Mouse (Mus musculus): ENCODE measurements around the gene Wipi1. TPM values are rescaled to one million over a fixed set of nuclear protein-coding genes. Genes with fewer than 3 reads are reported as not detected.
A peak's percentile ranks its signal among the peaks of the same experiment; 100 is the strongest.

The Wipi1 gene
- total and polyA plus RNA-seq, 2 experiments from 2014 or later = 40.8 to 65.4 TPM

DNA sequence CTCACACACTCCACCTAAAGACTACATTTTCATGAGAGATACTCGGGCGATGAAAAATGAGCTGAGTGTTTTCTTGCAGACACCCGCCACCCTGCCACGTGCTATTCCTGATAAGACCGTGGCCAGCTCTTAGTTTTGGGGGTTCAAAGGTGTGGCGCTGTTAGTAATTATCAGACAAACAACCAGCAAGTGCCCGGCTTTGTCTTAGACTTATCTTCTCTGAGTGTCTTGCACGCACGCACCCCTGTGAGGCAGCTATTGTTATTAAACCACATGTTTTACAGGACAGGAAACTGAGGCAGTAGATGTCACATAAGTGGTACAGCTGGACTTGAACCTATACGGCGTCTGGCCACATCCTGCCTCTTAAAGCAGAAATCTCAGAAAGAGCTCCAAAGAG is 54.3 kb downstream of the Wipi1 start:
- H3K27ac ChIP-seq (ENCODE audit: low read depth) = no peak overlapping the region
- ATAC-seq (ENCODE audit: insufficient read depth, low read depth) (no peak), DNase-seq (ENCODE audit: low spot score) (no peak)
- WGBS = 50% methylated on average over 11 of the region's 11 CpGs
- H3K9ac ChIP-seq (replicated peaks; ENCODE audit: low read depth, low read length) = no peak overlapping the region
- no peak overlapping the region for H3K4me3 ChIP-seq (ENCODE audit: low read depth, low read length)
- no peaks in the 10 kb centered on the region for H3K36me3 ChIP-seq (replicated peaks; ENCODE audit: control insufficient read depth, insufficient read depth, low read length)
- no peaks in the 10 kb centered on the region for H3K9me3 ChIP-seq (replicated peaks; ENCODE audit: control insufficient read depth, low read length)
- H3K27me3 ChIP-seq (ENCODE audit: control insufficient read depth, insufficient read depth, low read length) = no peaks in the 10 kb centered on the region
- peaks cover 22% of the 10 kb centered on the region; the same call in 1 of the 2 replicates for H3K4me1 ChIP-seq (ENCODE audit: control insufficient read depth, insufficient read depth)
- no peak overlapping the region for H3K4me2 ChIP-seq (ENCODE audit: low read depth, low read length)
- TF ChIP-seq CTCF (IDR thresholded peaks at IDR 0.05; ENCODE audit: low read depth) (no peak), EP300 (IDR thresholded peaks at IDR 0.05; ENCODE audit: low read depth) (no peak)

DNA sequence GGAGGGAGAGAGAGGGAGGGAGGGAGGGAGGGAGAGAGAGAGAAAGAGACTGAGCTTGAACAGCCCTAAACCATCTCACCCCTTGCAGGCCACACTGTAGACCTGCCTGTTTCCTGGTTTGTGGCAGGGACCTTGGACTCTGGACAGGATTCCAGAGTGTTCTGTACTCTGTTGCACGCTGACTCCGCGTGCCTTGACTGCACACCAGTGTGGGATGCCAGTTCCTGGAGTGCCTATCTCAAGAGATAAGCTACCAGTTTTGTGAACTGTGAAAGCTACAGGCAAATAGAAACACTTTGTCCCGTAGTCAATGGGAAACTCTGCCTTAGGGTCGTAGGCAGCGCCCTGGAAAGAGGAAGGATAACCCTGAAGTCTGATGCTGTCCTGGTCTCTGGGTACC is 55.6 kb downstream of the Wipi1 start:
- Histone ChIP-seq H3K36me3 (replicated peaks; ENCODE audit: control insufficient read depth, insufficient read depth, low read length) (no peaks in the 10 kb centered on the region), H3K27me3 (ENCODE audit: control insufficient read depth, insufficient read depth, low read length) (no peaks in the 10 kb centered on the region), H3K27ac (ENCODE audit: low read depth) (0 out of 2 replicates have a peak overlapping the region, but pooled peaks have one; percentile 8), H3K9ac (replicated peaks; ENCODE audit: low read depth, low read length) (no peak overlapping the region), H3K9me3 (replicated peaks; ENCODE audit: control insufficient read depth, low read length) (no peaks in the 10 kb centered on the region), H3K4me3 (ENCODE audit: low read depth, low read length) (no peak overlapping the region), H3K4me2 (ENCODE audit: low read depth, low read length) (no peak overlapping the region), H3K4me1 (ENCODE audit: control insufficient read depth, insufficient read depth) (peaks cover 17% of the 10 kb centered on the region; the same call in 1 of the 2 replicates)
- 34% methylated on average over 6 of the region's 6 CpGs for WGBS
- peak; percentile 68 for ATAC-seq (ENCODE audit: insufficient read depth, low read depth)
- no peak for DNase-seq (ENCODE audit: low spot score)
- no peak for TF ChIP-seq CTCF (IDR thresholded peaks at IDR 0.05; ENCODE audit: low read depth)
- TF ChIP-seq EP300 (IDR thresholded peaks at IDR 0.05; ENCODE audit: low read depth) = no peak

DNA sequence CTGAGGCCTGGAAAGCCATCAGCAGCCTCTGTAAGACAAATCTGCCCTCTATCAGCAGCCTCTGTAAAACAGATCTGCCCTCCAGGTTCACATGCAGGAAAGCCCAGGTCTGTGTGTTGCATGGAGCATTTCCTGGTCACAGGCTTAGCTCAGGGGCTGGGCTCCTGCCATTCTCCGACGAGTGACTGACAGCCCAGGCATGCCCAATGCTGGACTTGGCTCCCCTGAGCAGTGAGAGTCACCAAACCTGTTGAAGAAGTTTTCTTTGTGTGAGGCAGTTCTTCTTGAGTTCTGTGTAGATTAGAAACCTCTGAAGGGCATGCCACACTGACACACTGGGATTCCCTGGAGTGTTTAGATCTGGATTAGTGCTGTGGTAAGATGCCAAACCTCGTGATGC is 57.3 kb downstream of the Wipi1 start:
- Histone ChIP-seq H3K4me1 (ENCODE audit: control insufficient read depth, insufficient read depth) (peaks cover 8% of the 10 kb centered on the region; the same call in 1 of the 2 replicates), H3K9me3 (replicated peaks; ENCODE audit: control insufficient read depth, low read length) (no peaks in the 10 kb centered on the region), H3K4me3 (ENCODE audit: low read depth, low read length) (no peak overlapping the region), H3K36me3 (replicated peaks; ENCODE audit: control insufficient read depth, insufficient read depth, low read length) (no peaks in the 10 kb centered on the region), H3K27ac (ENCODE audit: low read depth) (no peak overlapping the region), H3K9ac (replicated peaks; ENCODE audit: low read depth, low read length) (no peak overlapping the region), H3K4me2 (ENCODE audit: low read depth, low read length) (no peak overlapping the region), H3K27me3 (ENCODE audit: control insufficient read depth, insufficient read depth, low read length) (no peaks in the 10 kb centered on the region)
- ATAC-seq (ENCODE audit: insufficient read depth, low read depth) (no peak), DNase-seq (ENCODE audit: low spot score) (no peak)
- 28% methylated on average over 3 of the region's 3 CpGs for WGBS
- TF ChIP-seq CTCF (IDR thresholded peaks at IDR 0.05; ENCODE audit: low read depth) (no peak), EP300 (IDR thresholded peaks at IDR 0.05; ENCODE audit: low read depth) (no peak)

DNA sequence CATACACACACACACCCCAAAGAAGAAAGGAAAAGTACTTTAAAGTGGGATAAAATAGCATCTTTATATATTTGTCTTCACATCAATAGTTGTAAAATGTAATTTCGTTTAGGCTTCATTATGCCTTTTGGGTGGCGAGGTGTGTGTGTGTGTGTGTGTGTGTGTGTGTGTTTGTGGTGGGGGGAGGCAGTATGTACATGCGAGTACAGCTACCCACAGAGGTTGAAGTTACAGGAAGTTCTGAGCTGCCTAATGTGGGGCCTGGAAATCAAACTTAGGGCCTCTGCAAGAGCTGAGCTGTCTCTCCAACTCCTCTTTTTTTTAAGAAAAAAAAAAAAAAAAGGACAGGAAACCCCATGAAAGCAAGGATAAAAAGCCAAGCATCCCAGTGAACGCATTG is 57.8 kb downstream of the Wipi1 start:
- H3K4me1 ChIP-seq (ENCODE audit: control insufficient read depth, insufficient read depth) = peaks cover 8% of the 10 kb centered on the region; the same call in 1 of the 2 replicates
- no peak overlapping the region for H3K4me2 ChIP-seq (ENCODE audit: low read depth, low read length)

DNA sequence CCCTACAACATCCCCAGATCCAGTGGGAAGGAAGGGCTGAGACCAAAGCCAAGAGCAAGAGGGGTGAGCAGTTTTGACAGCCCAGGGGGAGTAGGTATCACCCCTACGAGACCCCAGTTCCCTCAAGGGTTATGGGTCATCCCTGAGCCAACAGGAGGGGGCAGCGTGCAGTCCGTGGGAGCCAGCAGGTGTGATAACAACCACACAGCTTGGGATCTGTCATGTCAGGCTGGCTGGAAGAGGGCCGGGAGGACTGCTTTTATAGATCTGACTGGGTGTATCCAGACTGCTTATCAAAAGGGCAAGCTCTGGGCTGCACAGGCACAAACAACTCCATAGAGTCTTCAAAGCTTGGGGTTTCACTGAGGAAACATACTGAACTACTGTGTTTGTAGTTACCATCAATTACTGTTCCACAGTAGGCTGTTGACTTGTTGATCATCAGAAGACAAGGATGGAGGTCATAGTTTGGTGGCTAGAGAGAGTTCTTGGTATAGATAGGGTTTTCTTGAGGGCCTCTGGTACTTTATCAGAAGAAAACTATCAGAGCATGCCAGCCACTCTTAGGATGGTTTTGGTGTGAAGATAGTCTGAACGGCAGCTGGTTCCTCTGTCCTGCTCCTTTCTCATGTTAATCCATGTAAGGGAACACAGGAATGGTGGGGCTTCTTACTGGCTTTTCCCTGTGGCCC is 62.0 kb downstream of the Wipi1 start:
- no peak for DNase-seq (ENCODE audit: low spot score)
- Histone ChIP-seq H3K4me2 (ENCODE audit: low read depth, low read length) (no peak overlapping the region), H3K36me3 (replicated peaks; ENCODE audit: control insufficient read depth, insufficient read depth, low read length) (no peaks in the 10 kb centered on the region), H3K4me1 (ENCODE audit: control insufficient read depth, insufficient read depth) (peaks cover 25% of the 10 kb centered on the region), H3K9me3 (replicated peaks; ENCODE audit: control insufficient read depth, low read length) (no peaks in the 10 kb centered on the region), H3K27me3 (ENCODE audit: control insufficient read depth, insufficient read depth, low read length) (no peaks in the 10 kb centered on the region), H3K27ac (ENCODE audit: low read depth) (no peak overlapping the region), H3K9ac (replicated peaks; ENCODE audit: low read depth, low read length) (no peak overlapping the region), H3K4me3 (ENCODE audit: low read depth, low read length) (no peak overlapping the region)
- WGBS = 42% methylated on average over 5 of the region's 5 CpGs
- no peak for TF ChIP-seq CTCF (IDR thresholded peaks at IDR 0.05; ENCODE audit: low read depth)
- no peak for TF ChIP-seq EP300 (IDR thresholded peaks at IDR 0.05; ENCODE audit: low read depth)
- no peak for ATAC-seq (ENCODE audit: insufficient read depth, low read depth)

More for the DNA sequence above, 57.8 kb downstream of the Wipi1 start:
- no peak for ATAC-seq (ENCODE audit: insufficient read depth, low read depth)
- H3K9ac ChIP-seq (replicated peaks; ENCODE audit: low read depth, low read length) = no peak overlapping the region
- H3K27ac ChIP-seq (ENCODE audit: low read depth) = no peak overlapping the region
- TF ChIP-seq EP300 (IDR thresholded peaks at IDR 0.05; ENCODE audit: low read depth) = no peak
- no peak for TF ChIP-seq CTCF (IDR thresholded peaks at IDR 0.05; ENCODE audit: low read depth)
- DNase-seq (ENCODE audit: low spot score) = no peak
- 71% methylated on average over 4 of the region's 4 CpGs for WGBS
- no peaks in the 10 kb centered on the region for H3K9me3 ChIP-seq (replicated peaks; ENCODE audit: control insufficient read depth, low read length)
- H3K36me3 ChIP-seq (replicated peaks; ENCODE audit: control insufficient read depth, insufficient read depth, low read length) = no peaks in the 10 kb centered on the region
- no peak overlapping the region for H3K4me3 ChIP-seq (ENCODE audit: low read depth, low read length)
- no peaks in the 10 kb centered on the region for H3K27me3 ChIP-seq (ENCODE audit: control insufficient read depth, insufficient read depth, low read length)

- H3K27ac ChIP-seq (ENCODE audit: low read depth) = no peak overlapping the region
- no peak overlapping the region for H3K9ac ChIP-seq (replicated peaks; ENCODE audit: low read depth, low read length)
- H3K9me3 ChIP-seq (replicated peaks; ENCODE audit: control insufficient read depth, low read length) = no peaks in the 10 kb centered on the region
- no peak overlapping the region for H3K4me2 ChIP-seq (ENCODE audit: low read depth, low read length)
- ATAC-seq (ENCODE audit: insufficient read depth, low read depth) (no peak), DNase-seq (ENCODE audit: low spot score) (no peak)
- H3K4me3 ChIP-seq (ENCODE audit: low read depth, low read length) = no peak overlapping the region
- no peak for TF ChIP-seq CTCF (IDR thresholded peaks at IDR 0.05; ENCODE audit: low read depth)
- no peak for TF ChIP-seq EP300 (IDR thresholded peaks at IDR 0.05; ENCODE audit: low read depth)
- no peaks in the 10 kb centered on the region for H3K36me3 ChIP-seq (replicated peaks; ENCODE audit: control insufficient read depth, insufficient read depth, low read length)
- 96% methylated on average over 1 of the region's 1 CpGs for WGBS
- H3K27me3 ChIP-seq (ENCODE audit: control insufficient read depth, insufficient read depth, low read length) = no peaks in the 10 kb centered on the region
- H3K4me1 ChIP-seq (ENCODE audit: control insufficient read depth, insufficient read depth) = peaks cover 22% of the 10 kb centered on the region
Observed at GRCm38 (mm10) chr11:109547652-109548051, 64.1 kb downstream of the Wipi1 start.
